Mouse (Mus musculus): ENCODE results near the gene Olfr552.
"Not testable (repeated sequence)": the region's sequence is repeated elsewhere in the genome, so short reads cannot be mapped to it uniquely, and the experiment has no call there.

The Olfr552 gene
- long read RNA-seq, experiment 1: 0 reads
- long read RNA-seq, experiment 2: 0 reads

- intact Hi-C loops (cut with DNase I): no loop called here
Measured at GRCm38 (mm10) chr7:102597378-102598031, at the start of gene Olfr552. Gene Olfr552, plus strand, starts transcription at chr7:102597770.

- intact Hi-C loops (cut with DNase I): no loop called here
Measured at GRCm38 (mm10) chr7:102549570-102549969, 48.0 kb upstream of the Olfr552 start, which contains the start of gene Olfr549. Gene Olfr549, plus strand, starts transcription at chr7:102549870.

- intact Hi-C loops (cut with DNase I): no loop called here
Measured at GRCm38 (mm10) chr7:102553279-102553678, 44.3 kb upstream of the Olfr552 start.

GRCm38 (mm10) chr7:102564999-102565997, 32.3 kb upstream of the Olfr552 start, which contains the start of gene Trim21:
Gene Trim21, minus strand, starts transcription at chr7:102565486.
- intact Hi-C loops (cut with DNase I): no loop called here

- intact Hi-C loops (cut with DNase I): no loop called here
Measured at GRCm38 (mm10) chr7:102566219-102566618, 31.4 kb upstream of the Olfr552 start.

GRCm38 (mm10) chr7:102571142-102571541, 26.4 kb upstream of the Olfr552 start, which contains the start of gene Olfr550:
Gene Olfr550, plus strand, starts transcription at chr7:102571442.
- intact Hi-C loops (cut with DNase I): no loop called here

GRCm38 (mm10) chr7:102573174-102573830, 24.3 kb upstream of the Olfr552 start:
- intact Hi-C loops (cut with DNase I): no loop called here

- intact Hi-C loops (cut with DNase I): no loop called here
Measured at GRCm38 (mm10) chr7:102575998-102576397, 21.6 kb upstream of the Olfr552 start.

GRCm38 (mm10) chr7:102591786-102592185, 5.8 kb upstream of the Olfr552 start, which contains the start of gene Olfr551:
Gene Olfr551, minus strand, starts transcription at chr7:102591886.
- intact Hi-C loops (cut with DNase I): no loop called here

- intact Hi-C loops (cut with DNase I): no loop called here
Measured at GRCm38 (mm10) chr7:102618118-102618517, 20.5 kb downstream of the Olfr552 start, which contains the start of gene Olfr553. Gene Olfr553, minus strand, starts transcription at chr7:102618218.

GRCm38 (mm10) chr7:102619608-102620007, 22.0 kb downstream of the Olfr552 start:
- intact Hi-C loops (cut with DNase I): no loop called here

- intact Hi-C loops (cut with DNase I): not testable (repeated sequence)
Measured at GRCm38 (mm10) chr7:102620368-102620767, 22.8 kb downstream of the Olfr552 start.

GRCm38 (mm10) chr7:102636665-102637064, 39.1 kb downstream of the Olfr552 start:
- intact Hi-C loops (cut with DNase I): loop anchor here (2.0 kb wide), 1 partner anchor 122 kb away; no protein-coding TSS in a partner anchor

GRCm38 (mm10) chr7:102638132-102638531, 40.6 kb downstream of the Olfr552 start, which contains the start of gene Olfr554:
Gene Olfr554, plus strand, starts transcription at chr7:102638432.
- intact Hi-C loops (cut with DNase I): no loop called here

- intact Hi-C loops (cut with DNase I): not testable (repeated sequence)
Measured at GRCm38 (mm10) chr7:102644945-102645344, 47.4 kb downstream of the Olfr552 start.

Data from adrenal gland (tissue).